Mouse (Mus musculus): ENCODE data around the gene Nat8f4. TPM values are rescaled to one million over a fixed set of nuclear protein-coding genes. Genes with fewer than 3 reads are reported as not detected.

Nat8f4 gene
- total RNA-seq, 2 experiments from 2014 or later, result 0.76 to 0.79 TPM

DNA sequence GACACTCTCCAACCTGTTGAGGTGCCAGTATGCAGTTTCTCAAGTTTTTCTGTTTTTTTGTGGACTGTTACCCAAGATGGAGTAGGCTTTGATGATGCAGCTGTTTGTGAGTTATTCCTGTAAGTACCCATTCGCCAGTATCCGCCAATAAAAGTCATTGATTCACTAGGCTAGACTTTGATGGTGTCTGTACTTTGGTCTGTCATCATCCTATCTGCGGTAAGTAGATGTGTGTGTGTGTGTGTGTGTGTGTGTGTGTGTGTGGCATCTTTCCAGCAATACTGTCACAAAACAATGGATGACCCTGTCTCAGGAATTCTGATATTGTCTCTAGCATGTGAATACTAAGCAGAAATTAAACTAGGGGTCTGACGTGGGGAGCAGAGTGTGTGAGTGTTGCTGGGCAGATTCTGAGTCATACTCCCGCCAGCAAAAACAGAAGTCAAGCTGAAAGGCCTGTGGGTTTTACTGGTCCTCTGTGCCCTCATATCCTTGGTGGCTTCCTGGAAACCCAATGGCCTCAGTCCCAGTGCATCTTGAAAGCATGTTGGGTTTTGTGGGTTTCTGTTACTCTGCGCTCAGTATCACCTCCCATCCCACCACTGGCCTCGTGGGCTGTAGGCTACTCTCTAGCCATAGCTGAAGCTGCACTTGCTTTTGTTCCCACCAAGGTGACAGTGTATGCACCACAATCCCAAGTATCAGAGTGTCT lies 53.5 kb downstream of the Nat8f4 start:
- no peak for DNase-seq
- intact Hi-C loops (cut with DNase I), result no loop called here

DNA sequence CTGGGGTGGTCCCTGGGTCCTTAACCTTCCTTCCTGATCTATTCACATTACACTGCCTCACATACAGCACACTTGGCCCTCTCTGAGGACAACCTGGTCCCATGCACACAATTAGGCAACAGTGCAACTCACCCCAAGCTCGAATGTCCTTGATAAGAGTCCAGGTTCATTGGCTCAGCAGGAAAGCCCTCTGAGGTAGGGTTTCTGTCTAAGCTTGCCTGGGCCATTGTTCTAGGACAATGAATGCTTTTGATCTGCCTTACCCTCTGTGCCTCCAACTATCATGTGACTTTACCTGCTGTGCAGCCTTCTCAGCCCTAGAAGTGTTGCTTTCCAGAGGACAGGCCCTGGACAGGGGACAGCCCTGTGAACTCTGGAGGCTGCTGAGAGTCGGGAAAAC lies 55.4 kb downstream of the Nat8f4 start:
- intact Hi-C loops (cut with DNase I), result no loop called here
- no peak for DNase-seq

Other genes starting within 250 kb of the Nat8f4 start
- not detected for gene Nat8f7, start 191.7 kb downstream of the Nat8f4 start, total RNA-seq (2021)
- gene Nat8f3, start 139.1 kb downstream of the Nat8f4 start, total RNA-seq (2021), result under 1 TPM in 1 of 2 experiments, not detected in 1; 0.12 TPM
- not detected for gene Nat8f6, start 83.9 kb downstream of the Nat8f4 start, total RNA-seq (2021)
- not detected for gene Nat8f5, start 83.9 kb downstream of the Nat8f4 start, total RNA-seq (2021)
- not detected for gene Nat8, start 72.8 kb downstream of the Nat8f4 start, total RNA-seq (2021)
- not detected for gene Nat8f2, start 35.7 kb downstream of the Nat8f4 start, total RNA-seq (2021)
- gene Tprkb, start 7.0 kb upstream of the Nat8f4 start, total RNA-seq (2021), result 10 to 100 TPM; 10.2 TPM
- gene Nat8f1, start 10.8 kb upstream of the Nat8f4 start, total RNA-seq (2021), result 1 to 10 TPM; 1.9 to 2.5 TPM
- 10 to 100 TPM; 63.3 to 64.3 TPM for gene Dusp11, start 56.8 kb upstream of the Nat8f4 start, total RNA-seq (2021)
- not detected for gene Figla, start 111.3 kb upstream of the Nat8f4 start, total RNA-seq (2021)
- gene Add2, start 123.8 kb upstream of the Nat8f4 start, total RNA-seq (2021), result 1 to 10 TPM in 1 of 2 experiments, under 1 TPM in 1; 0.68 to 1.0 TPM

All from heart, postnatal 14 days (tissue).